Mouse (Mus musculus): Measurements from ENCODE around the gene Fbxw22. TPM values are rescaled to one million over a fixed set of nuclear protein-coding genes. Genes with fewer than 3 reads are reported as not detected.
"Not testable (repeated sequence)": the region's sequence is repeated elsewhere in the genome, so short reads cannot be mapped to it uniquely, and the experiment has no call there.

Gene Fbxw22
- not detected in 2 replicates for polyA plus RNA-seq (2015; fragmentation: Nextera tagmentation; extraction: Ambion mirVana)

GRCm38 (mm10) chr9:109404196-109404595 is at the start of gene Fbxw22:
Gene Fbxw22, minus strand, starts transcription at chr9:109404296.
- not testable (repeated sequence) for H3K9ac ChIP-seq (ENCODE audit: low read length); H3K27ac ChIP-seq (ENCODE audit: low read length)
- WGBS, result 45% methylated on average over 4 of the region's 4 CpGs

GRCm38 (mm10) chr9:109449040-109449439 is 44.9 kb upstream of the Fbxw22 start, which contains the start of gene Fbxw16:
Gene Fbxw16, minus strand, starts transcription at chr9:109449140.
- Histone ChIP-seq H3K4me2 (ENCODE audit: low read depth, low read length) (no peak within 1 kb of the TSS), H3K36me3 (ENCODE audit: control insufficient read depth, insufficient read depth) (no peaks in the 10 kb centered on the region), H3K9me3 (replicated peaks; ENCODE audit: control insufficient read depth, low read length) (no peaks in the 10 kb centered on the region; the same call in 1 of the 2 replicates), H3K9ac (ENCODE audit: low read length) (no peak within 1 kb of the TSS), H3K4me3 (ENCODE audit: low read length) (no peak within 1 kb of the TSS), H3K27ac (ENCODE audit: low read length) (no peak within 1 kb of the TSS), H3K27me3 (ENCODE audit: control insufficient read depth, insufficient read depth, low read length) (no peaks in the 10 kb centered on the region), H3K4me1 (ENCODE audit: control insufficient read depth, insufficient read depth, low read length) (no peaks in the 10 kb centered on the region)
- ATAC-seq (replicated peaks; ENCODE audit: extremely low read depth, insufficient read depth, low FRiP score), result no peak

More at GRCm38 (mm10) chr9:109404196-109404595, at the start of gene Fbxw22:
- not testable (repeated sequence) for H3K36me3 ChIP-seq (ENCODE audit: control insufficient read depth, insufficient read depth); H3K9me3 ChIP-seq (replicated peaks; ENCODE audit: control insufficient read depth, low read length); H3K4me1 ChIP-seq (ENCODE audit: control insufficient read depth, insufficient read depth, low read length); H3K4me2 ChIP-seq (ENCODE audit: low read depth, low read length); H3K4me3 ChIP-seq (ENCODE audit: low read length); H3K27me3 ChIP-seq (ENCODE audit: control insufficient read depth, insufficient read depth, low read length); ATAC-seq (replicated peaks; ENCODE audit: extremely low read depth, insufficient read depth, low FRiP score)

GRCm38 (mm10) chr9:109432956-109433355 is 28.9 kb upstream of the Fbxw22 start:
- H3K36me3 ChIP-seq (ENCODE audit: control insufficient read depth, insufficient read depth), result no peaks in the 10 kb centered on the region
- WGBS, result 90% methylated on average over 1 of the region's 1 CpGs
- no peak overlapping the region for H3K4me3 ChIP-seq (ENCODE audit: low read length)
- no peak for ATAC-seq (replicated peaks; ENCODE audit: extremely low read depth, insufficient read depth, low FRiP score)
- H3K27me3 ChIP-seq (ENCODE audit: control insufficient read depth, insufficient read depth, low read length), result no peaks in the 10 kb centered on the region
- H3K9me3 ChIP-seq (replicated peaks; ENCODE audit: control insufficient read depth, low read length), result no peaks in the 10 kb centered on the region
- H3K4me2 ChIP-seq (ENCODE audit: low read depth, low read length), result no peak overlapping the region
- no peaks in the 10 kb centered on the region for H3K4me1 ChIP-seq (ENCODE audit: control insufficient read depth, insufficient read depth, low read length)
- H3K27ac ChIP-seq (ENCODE audit: low read length), result no peak overlapping the region
- H3K9ac ChIP-seq (ENCODE audit: low read length), result no peak overlapping the region

DNA sequence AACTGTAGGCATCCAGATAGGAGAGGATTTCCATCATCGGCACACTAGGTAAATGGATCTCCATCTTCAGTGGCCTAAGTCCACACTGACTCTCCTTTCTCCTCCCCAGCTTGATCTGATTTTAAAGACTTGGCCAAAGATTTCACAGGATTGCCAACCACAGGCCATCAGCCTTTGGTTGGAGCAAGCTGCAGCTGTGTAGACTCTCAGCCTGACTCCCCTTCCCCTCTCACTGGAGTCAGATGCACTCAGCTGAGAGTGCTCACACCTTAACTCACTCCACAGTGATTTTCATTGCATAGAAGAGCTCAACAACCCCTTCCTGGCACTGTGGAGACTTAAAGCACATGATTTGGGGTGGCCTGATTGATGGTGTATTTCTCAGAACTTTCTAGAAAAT is 64.5 kb downstream of the Fbxw22 start, which contains the start of gene Fbxw28:
Gene Fbxw28 (minus strand): TSS at position 101 of the 400 bp plus-strand sequence.
- H3K4me2 ChIP-seq (ENCODE audit: low read depth, low read length); ATAC-seq (replicated peaks; ENCODE audit: extremely low read depth, insufficient read depth, low FRiP score); H3K4me1 ChIP-seq (ENCODE audit: control insufficient read depth, insufficient read depth, low read length); H3K9ac ChIP-seq (ENCODE audit: low read length); H3K4me3 ChIP-seq (ENCODE audit: low read length); H3K27ac ChIP-seq (ENCODE audit: low read length); H3K9me3 ChIP-seq (replicated peaks; ENCODE audit: control insufficient read depth, low read length); H3K36me3 ChIP-seq (ENCODE audit: control insufficient read depth, insufficient read depth); H3K27me3 ChIP-seq (ENCODE audit: control insufficient read depth, insufficient read depth, low read length): not testable (repeated sequence)
- WGBS, result no CpG with 5 or more reads among the region's 1 CpGs

Other genes with a start within 250 kb of the Fbxw22 start
- not detected in 2 replicates for gene Fbxw21, start 242.3 kb downstream of the Fbxw22 start, polyA plus RNA-seq (2015; fragmentation: Nextera tagmentation; extraction: Ambion mirVana)
- not detected in 2 replicates for gene Fbxw13, start 208.3 kb downstream of the Fbxw22 start, polyA plus RNA-seq (2015; fragmentation: Nextera tagmentation; extraction: Ambion mirVana)
- not detected in 2 replicates for gene Fbxw20, start 169.5 kb downstream of the Fbxw22 start, polyA plus RNA-seq (2015; fragmentation: Nextera tagmentation; extraction: Ambion mirVana)
- gene Fbxw14, start 116.6 kb downstream of the Fbxw22 start, polyA plus RNA-seq (2015; fragmentation: Nextera tagmentation; extraction: Ambion mirVana), result not detected in 2 replicates
- not detected in 2 replicates for gene Fbxw28, start 64.6 kb downstream of the Fbxw22 start, polyA plus RNA-seq (2015; fragmentation: Nextera tagmentation; extraction: Ambion mirVana)
- not detected in 2 replicates for gene Fbxw16, start 44.8 kb upstream of the Fbxw22 start, polyA plus RNA-seq (2015; fragmentation: Nextera tagmentation; extraction: Ambion mirVana)
- not detected in 2 replicates for gene Fbxw19, start 91.6 kb upstream of the Fbxw22 start, polyA plus RNA-seq (2015; fragmentation: Nextera tagmentation; extraction: Ambion mirVana)
- not detected in 2 replicates for gene Fbxw15, start 164.0 kb upstream of the Fbxw22 start, polyA plus RNA-seq (2015; fragmentation: Nextera tagmentation; extraction: Ambion mirVana)
- not detected in 2 replicates for gene Fbxw24, start 221.8 kb upstream of the Fbxw22 start, polyA plus RNA-seq (2015; fragmentation: Nextera tagmentation; extraction: Ambion mirVana)